Mouse (Mus musculus) limb, embryonic 15.5 days (tissue): Measurements from ENCODE around the gene Clec2d. TPM values are rescaled to one million over a fixed set of nuclear protein-coding genes. Genes with fewer than 3 reads are reported as not detected.
"Not testable (repeated sequence)": the region's sequence is repeated elsewhere in the genome, so short reads cannot be mapped to it uniquely, and the experiment has no call there.

Experiments
- ATAC-seq: fragments of 200-750 bp; cut with Nextera tagmentation; 2 replicates; pipeline ENCODE4 v1.8.0; 2017; ENCODE audit warnings: low read depth, moderate TSS enrichment; ENCODE audit not compliant: insufficient number of reproducible peaks, low FRiP score, low TSS enrichment
- H3K27ac ChIP-seq: fragments of 300-500 bp; sonication (generic); 2 replicates; pipeline ENCODE4 v1.5.1; 2015; ENCODE audit warnings: moderate library complexity, mild to moderate bottlenecking, inconsistent platforms
- H3K27me3 ChIP-seq: fragments of 300-500 bp; sonication (generic); 2 replicates; pipeline ENCODE4 v1.6.1; 2015; ENCODE audit warnings: inconsistent platforms
- H3K36me3 ChIP-seq: fragments of 300-500 bp; sonication (generic); 2 replicates; pipeline ENCODE4 v1.6.1; 2015; ENCODE audit warnings: inconsistent platforms
- H3K4me1 ChIP-seq: fragments of 300-500 bp; sonication (generic); 2 replicates; pipeline ENCODE4 v1.6.1; 2015; ENCODE audit warnings: inconsistent platforms
- H3K4me2 ChIP-seq: fragments of 300-500 bp; sonication (generic); 2 replicates; pipeline ENCODE4 v1.6.1; 2015; ENCODE audit warnings: mild to moderate bottlenecking, inconsistent platforms
- H3K4me3 ChIP-seq: fragments of 300-500 bp; sonication (generic); 2 replicates; pipeline ENCODE4 v1.5.1; 2015; ENCODE audit warnings: mild to moderate bottlenecking, inconsistent platforms
- H3K9ac ChIP-seq: fragments of 300-500 bp; sonication (generic); 2 replicates; pipeline ENCODE4 v1.6.1; 2015; ENCODE audit warnings: inconsistent platforms
- H3K9me3 ChIP-seq: fragments of 300-500 bp; sonication (generic); 2 replicates; pipeline ENCODE4 v1.6.1; 2016; ENCODE audit warnings: inconsistent platforms
- WGBS: fragments of 180-500 bp; shearing (Covaris S2); methylation state at CpG from one replicate; pipeline ENCODE4 v1.1.7; 2015; 5-methylcytosine and 5-hydroxymethylcytosine counted together
- polyA plus RNA-seq: library from polyadenylated mRNA; unstranded; fragments of >200 nt; fragmentation: Nextera tagmentation; extraction: Ambion mirVana; gene quantifications from 2 replicates; pipeline ENCODE4 v1.2.1, GENCODE M21; 2015

Gene Clec2d
- polyA plus RNA-seq, 1 experiment from 2014 or later, result 0.44 TPM

DNA sequence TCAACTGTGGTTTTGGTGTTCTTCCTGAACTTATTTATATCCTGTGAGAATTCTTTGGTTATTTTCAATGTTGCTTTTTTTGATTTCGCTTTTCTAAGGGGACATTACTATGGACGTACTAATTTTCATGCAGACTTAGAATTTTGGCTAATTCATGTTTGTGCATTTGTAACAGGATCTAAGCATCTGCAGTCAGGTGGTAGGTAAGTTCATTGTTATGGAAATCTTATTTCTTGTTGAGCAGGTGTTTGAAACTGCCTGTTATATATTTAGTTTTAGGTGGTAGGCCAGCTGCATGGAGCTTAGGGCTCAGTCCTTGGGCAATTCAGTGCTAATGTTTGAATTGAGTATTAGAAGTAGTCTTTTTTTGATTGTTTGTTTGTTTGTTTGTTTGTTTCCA is 13.0 kb downstream of the Clec2d start:
- H3K27ac ChIP-seq, result no peak overlapping the region
- H3K4me3 ChIP-seq, result no peak overlapping the region
- no peak overlapping the region for H3K4me2 ChIP-seq
- no peaks in the 10 kb centered on the region for H3K36me3 ChIP-seq
- WGBS, result 83% methylated on average over 2 of the region's 2 CpGs
- no peak overlapping the region for H3K9ac ChIP-seq
- no peaks in the 10 kb centered on the region for H3K4me1 ChIP-seq
- no peaks in the 10 kb centered on the region for H3K27me3 ChIP-seq
- ATAC-seq, result no peak
- no peaks in the 10 kb centered on the region for H3K9me3 ChIP-seq

DNA sequence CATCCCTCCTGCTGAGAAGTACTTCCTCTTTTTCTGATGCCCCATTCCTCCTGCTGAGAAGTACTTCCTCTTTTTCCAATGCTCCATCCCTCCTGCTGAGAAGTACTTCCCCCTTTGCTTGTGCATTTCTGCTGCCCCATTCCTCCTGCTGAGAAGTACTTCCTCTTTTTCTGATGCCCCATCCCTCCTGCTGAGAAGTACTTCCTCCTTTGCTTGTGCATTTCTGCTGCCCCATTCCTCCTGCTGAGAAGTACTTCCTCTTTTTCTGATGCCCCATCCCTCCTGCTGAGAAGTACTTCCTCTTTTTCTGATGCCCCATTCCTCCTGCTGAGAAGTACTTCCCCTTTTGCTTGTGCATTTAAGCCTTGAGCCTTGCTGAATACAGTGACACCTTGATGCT is 19.7 kb downstream of the Clec2d start:
- not testable (repeated sequence) for H3K27ac ChIP-seq, H3K4me2 ChIP-seq, H3K4me1 ChIP-seq, ATAC-seq, H3K9ac ChIP-seq, H3K4me3 ChIP-seq, H3K9me3 ChIP-seq, H3K27me3 ChIP-seq, H3K36me3 ChIP-seq

DNA sequence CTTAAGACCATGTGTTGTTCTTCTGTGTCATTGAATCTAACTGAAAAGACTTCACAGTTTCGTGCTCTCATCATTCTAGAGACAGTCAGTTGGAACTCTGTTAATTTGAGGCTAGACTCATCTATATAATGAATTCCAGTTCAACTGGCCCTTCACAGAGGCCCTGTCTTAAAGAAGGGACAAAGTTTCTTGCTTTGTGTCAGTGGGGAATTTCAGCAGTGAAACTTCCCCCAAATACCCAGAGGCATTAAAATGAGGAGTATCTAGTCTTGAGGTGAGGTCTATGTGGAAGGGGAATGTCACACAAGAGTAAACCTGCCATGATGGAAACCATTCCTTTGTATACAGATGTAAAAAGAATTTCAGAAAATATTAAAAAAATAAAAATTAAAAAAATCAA is 21.9 kb downstream of the Clec2d start:
- Histone ChIP-seq H3K27ac (no peak overlapping the region), H3K4me2 (no peak overlapping the region), H3K4me3 (no peak overlapping the region), H3K27me3 (no peaks in the 10 kb centered on the region), H3K4me1 (no peaks in the 10 kb centered on the region), H3K9ac (no peak overlapping the region), H3K9me3 (no peaks in the 10 kb centered on the region), H3K36me3 (no peaks in the 10 kb centered on the region)
- no peak for ATAC-seq
- WGBS, result 80% methylated on average over 1 of the region's 1 CpGs

DNA sequence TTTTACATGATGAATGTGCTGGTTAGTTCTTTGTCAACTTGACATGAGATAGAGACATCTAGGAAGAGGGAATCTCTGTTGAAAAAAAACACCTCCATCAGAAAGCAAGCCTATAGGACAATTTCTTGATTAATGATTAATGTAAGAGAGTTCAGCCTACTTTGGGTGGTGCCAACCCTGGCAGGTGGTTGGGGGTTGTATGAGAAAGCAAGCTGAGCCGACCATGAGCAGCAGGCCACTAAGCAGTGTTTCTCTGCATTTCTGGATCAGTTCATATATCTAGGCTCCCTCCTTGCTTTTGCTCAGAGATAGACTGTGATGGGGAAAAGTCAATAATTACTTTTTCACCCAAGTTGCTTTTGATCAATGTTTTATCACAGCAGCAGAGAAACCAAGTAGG is 23.9 kb downstream of the Clec2d start:
- no peaks in the 10 kb centered on the region for H3K27me3 ChIP-seq
- H3K4me3 ChIP-seq, result no peak overlapping the region
- H3K9me3 ChIP-seq, result no peaks in the 10 kb centered on the region
- H3K9ac ChIP-seq, result no peak overlapping the region
- no peak overlapping the region for H3K4me2 ChIP-seq
- no peaks in the 10 kb centered on the region for H3K4me1 ChIP-seq
- no peak overlapping the region for H3K27ac ChIP-seq
- no peaks in the 10 kb centered on the region for H3K36me3 ChIP-seq
- ATAC-seq, result no peak
- WGBS, result 76% methylated on average over 1 of the region's 1 CpGs

DNA sequence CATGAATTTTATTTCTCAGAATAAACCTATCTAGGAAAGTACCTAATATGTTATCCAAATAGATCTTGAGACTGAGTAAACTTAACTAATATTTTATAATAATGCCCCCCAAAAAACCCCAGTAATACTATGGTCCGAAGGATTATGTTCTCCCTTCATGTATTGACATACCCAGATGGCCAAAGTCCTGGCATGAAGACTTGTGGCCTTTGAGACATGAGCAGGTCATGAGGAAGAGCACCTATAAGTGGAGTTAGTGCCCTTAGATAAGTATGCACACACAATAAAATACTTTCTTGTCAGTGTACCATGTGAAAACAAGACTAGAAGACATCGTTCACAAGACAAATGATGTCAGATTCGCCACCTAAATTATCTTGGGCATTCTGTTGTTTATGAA is 24.4 kb downstream of the Clec2d start:
- no peak for ATAC-seq
- Histone ChIP-seq H3K4me2 (no peak overlapping the region), H3K9ac (no peak overlapping the region), H3K4me3 (no peak overlapping the region), H3K27me3 (no peaks in the 10 kb centered on the region), H3K9me3 (no peaks in the 10 kb centered on the region), H3K27ac (no peak overlapping the region), H3K4me1 (no peaks in the 10 kb centered on the region), H3K36me3 (no peaks in the 10 kb centered on the region)
- 84% methylated on average over 3 of the region's 3 CpGs for WGBS

DNA sequence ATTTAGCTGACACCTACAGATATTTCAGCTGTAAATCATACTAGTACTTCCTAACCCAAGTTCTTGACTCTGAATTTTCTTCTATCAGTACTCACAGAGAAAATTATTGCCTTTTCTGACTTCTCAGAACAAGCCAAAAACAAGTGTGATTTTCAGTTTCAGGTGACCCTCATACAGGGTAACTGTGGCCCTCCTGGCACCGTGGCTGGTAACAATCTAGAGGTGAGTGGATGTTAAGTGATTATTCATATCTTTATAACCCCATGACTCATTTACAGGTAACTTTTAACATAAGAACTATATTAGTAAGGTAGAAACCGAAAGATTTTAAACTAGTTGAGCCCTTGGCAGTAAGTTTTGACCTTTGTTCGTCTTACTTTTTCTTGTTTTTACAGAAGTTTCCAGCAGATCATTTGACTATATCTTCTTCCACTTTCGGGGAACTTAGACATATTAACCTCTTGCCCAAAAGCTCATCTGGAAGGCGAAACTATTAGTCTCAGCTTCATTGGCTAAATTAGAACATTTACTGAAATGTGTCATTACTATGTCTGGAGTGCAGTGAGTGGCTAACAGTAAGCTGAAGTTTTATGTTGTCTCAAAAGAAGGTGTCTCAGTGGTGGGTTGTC is 28.6 kb downstream of the Clec2d start:
- no peak overlapping the region for H3K4me2 ChIP-seq
- no peak for ATAC-seq
- no peaks in the 10 kb centered on the region for H3K4me1 ChIP-seq
- H3K9ac ChIP-seq, result no peak overlapping the region
- WGBS, result 83% methylated on average over 5 of the region's 5 CpGs
- no peak overlapping the region for H3K27ac ChIP-seq
- H3K9me3 ChIP-seq, result no peaks in the 10 kb centered on the region
- no peaks in the 10 kb centered on the region for H3K27me3 ChIP-seq
- H3K4me3 ChIP-seq, result no peak overlapping the region
- no peaks in the 10 kb centered on the region for H3K36me3 ChIP-seq

DNA sequence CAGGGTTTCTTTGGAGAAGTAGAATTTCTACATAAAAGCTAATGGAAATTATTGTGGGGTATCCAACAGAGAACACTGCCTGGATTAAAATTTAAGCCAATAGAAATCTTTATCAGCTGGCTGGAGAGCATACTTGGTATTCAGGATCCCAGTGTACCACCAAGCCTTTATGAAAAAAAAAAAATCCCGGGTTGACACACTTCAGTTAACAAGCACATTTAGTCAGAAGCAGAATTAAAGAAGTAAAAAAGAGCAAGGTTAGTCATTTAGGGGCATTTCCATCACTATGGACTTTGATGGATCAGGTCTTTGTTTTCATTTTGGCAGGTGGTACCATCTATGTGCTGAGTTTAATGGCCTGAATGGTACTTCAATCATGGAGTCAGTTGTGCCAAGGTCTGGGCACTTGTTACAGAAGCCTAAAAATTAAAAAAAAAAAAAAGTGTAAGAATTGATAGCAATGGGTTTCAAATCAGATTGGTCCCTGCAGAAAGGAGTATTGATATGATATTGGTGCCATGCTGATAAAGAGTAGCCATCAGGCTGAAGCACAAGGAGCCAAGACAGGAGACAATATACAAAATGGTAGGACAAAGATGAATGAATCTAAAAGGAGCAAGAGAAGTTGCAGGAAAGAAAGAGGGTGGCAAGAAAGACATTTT is 29.5 kb downstream of the Clec2d start:
- Histone ChIP-seq H3K27ac (no peak overlapping the region), H3K4me2 (no peak overlapping the region), H3K9ac (no peak overlapping the region), H3K4me1 (no peaks in the 10 kb centered on the region), H3K4me3 (no peak overlapping the region), H3K36me3 (no peaks in the 10 kb centered on the region), H3K9me3 (no peaks in the 10 kb centered on the region), H3K27me3 (no peaks in the 10 kb centered on the region)
- ATAC-seq, result no peak
- 65% methylated on average over 1 of the region's 1 CpGs for WGBS

DNA sequence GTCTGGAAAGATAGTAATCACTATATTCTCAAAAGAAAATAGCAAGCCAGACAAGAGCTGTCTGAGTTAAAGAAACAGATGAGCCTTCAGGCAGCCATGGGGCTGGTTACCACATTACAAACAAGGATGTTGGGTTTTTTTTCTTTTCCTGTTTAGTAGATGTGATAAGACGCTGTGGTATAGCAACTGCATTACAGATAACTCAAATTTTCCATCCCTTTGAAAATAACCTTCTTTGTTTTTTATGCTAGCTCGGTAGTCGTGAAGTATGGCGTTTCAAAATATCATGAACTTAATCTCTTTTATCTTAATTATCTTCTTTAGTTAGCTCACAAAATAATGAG is 30.0 kb downstream of the Clec2d start:
- WGBS, result 86% methylated on average over 4 of the region's 4 CpGs
- Histone ChIP-seq H3K36me3 (no peaks in the 10 kb centered on the region), H3K4me3 (no peak overlapping the region), H3K27ac (no peak overlapping the region), H3K4me1 (no peaks in the 10 kb centered on the region), H3K9ac (no peak overlapping the region), H3K4me2 (no peak overlapping the region), H3K9me3 (no peaks in the 10 kb centered on the region), H3K27me3 (no peaks in the 10 kb centered on the region)
- no peak for ATAC-seq

DNA sequence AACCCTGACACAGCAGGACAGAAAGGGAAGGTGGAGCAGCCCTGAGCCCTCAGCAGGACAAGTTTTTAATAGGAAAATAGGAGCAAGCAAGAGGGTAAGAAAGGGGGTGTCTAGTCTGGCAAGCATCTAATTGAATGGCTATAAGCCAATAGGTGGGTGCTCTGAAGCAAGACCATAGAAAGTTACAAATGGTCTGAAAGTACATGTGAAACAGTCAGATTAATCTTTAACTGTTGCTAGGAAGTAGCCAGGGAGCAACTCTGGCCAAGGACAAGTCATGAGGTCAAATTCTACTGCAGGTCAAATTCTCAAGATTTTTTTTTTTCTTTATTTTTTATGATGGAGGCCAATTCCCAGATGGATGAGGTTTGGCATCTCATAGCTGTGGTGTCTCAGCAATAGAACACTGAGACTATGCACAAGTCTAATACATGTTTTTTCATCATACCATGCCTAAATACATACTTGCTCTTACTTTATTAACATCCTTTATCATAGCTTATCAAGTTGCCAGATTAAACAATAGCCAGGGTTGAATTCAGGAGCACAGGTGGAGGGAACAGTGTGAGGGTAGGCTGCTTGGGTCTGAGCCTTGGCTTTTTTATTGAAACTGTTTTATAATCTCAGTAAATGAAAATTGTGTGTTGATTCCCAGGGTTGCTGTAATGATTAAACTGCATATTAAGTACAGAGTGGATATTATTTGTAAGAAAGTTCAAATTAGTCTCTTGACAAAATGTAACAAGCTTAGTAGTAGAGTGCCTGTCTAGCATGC is 32.2 kb downstream of the Clec2d start:
- Histone ChIP-seq H3K4me2 (no peak overlapping the region), H3K9me3 (no peaks in the 10 kb centered on the region), H3K27me3 (no peaks in the 10 kb centered on the region), H3K9ac (no peak overlapping the region), H3K4me3 (no peak overlapping the region), H3K4me1 (no peaks in the 10 kb centered on the region), H3K27ac (no peak overlapping the region), H3K36me3 (no peaks in the 10 kb centered on the region)
- ATAC-seq, result no peak

DNA sequence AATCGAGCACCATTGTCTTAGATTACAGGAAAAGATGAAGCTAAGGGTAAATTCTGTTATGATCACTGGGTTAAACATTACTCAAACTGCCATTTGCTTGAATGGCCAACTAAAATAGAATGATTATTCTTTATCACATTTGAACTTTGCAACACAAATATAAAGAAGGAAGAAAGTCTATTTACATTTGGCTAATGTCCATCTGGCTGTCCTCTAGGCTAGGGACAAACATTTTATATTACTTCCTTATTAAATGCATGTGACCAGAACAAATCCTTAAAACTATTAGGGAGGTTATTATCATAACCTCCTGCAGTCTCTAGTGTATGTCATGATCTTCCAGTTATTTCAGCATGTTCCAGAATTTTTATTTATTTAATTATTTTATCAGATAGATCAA is 33.1 kb downstream of the Clec2d start:
- Histone ChIP-seq H3K4me1 (no peaks in the 10 kb centered on the region), H3K9me3 (no peaks in the 10 kb centered on the region), H3K27me3 (no peaks in the 10 kb centered on the region), H3K36me3 (no peaks in the 10 kb centered on the region), H3K4me3 (no peak overlapping the region), H3K4me2 (no peak overlapping the region), H3K9ac (no peak overlapping the region), H3K27ac (no peak overlapping the region)
- 62% methylated on average over 1 of the region's 1 CpGs for WGBS
- ATAC-seq, result no peak

DNA sequence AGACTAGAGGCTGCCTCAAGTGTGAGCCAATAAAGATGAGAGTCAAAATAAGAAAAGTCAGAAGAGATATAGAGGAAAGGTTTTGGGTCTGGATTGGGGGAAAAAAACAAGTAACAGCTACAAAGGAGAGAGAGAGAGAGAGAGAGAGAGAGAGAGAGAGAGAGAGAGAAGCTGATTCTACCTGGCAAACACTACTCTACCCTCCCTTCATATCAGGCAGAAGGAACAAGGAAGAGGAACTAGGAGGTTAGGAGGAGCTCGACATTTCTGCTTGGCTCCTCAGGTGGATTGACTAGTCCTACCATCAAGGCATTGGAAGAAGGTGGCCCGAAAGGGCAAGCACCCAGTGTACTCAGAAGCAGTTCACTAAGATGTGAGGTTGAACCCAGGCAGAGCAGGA is 33.8 kb downstream of the Clec2d start:
- H3K27me3 ChIP-seq, result no peaks in the 10 kb centered on the region
- H3K4me3 ChIP-seq, result no peak overlapping the region
- no peaks in the 10 kb centered on the region for H3K4me1 ChIP-seq
- 88% methylated on average over 2 of the region's 2 CpGs for WGBS
- no peak overlapping the region for H3K27ac ChIP-seq
- H3K9me3 ChIP-seq, result no peaks in the 10 kb centered on the region
- no peak overlapping the region for H3K4me2 ChIP-seq
- ATAC-seq, result no peak
- H3K36me3 ChIP-seq, result no peaks in the 10 kb centered on the region
- no peak overlapping the region for H3K9ac ChIP-seq

DNA sequence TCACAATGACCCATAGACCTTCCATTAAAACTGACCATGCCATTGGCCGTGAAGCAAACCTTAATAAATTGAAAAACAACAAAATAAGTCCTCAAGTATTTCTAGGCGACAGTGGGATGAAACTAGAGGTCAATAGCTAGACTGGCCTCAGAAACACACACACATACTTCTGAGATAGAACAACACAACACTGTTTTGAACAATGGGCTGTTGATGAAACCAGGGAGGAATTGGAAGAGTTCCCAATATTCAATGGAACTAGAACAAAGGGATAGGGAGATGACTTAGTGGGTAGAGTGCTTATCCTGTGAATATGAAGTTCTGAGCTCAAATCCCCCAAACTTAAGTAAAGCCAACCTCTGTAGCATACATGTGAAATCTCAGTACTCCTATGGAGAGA is 34.6 kb downstream of the Clec2d start:
- 79% methylated on average over 2 of the region's 2 CpGs for WGBS
- no peaks in the 10 kb centered on the region for H3K4me1 ChIP-seq

More for the DNA sequence above, 34.6 kb downstream of the Clec2d start:
- no peak overlapping the region for H3K9ac ChIP-seq
- H3K27ac ChIP-seq, result no peak overlapping the region
- H3K4me2 ChIP-seq, result no peak overlapping the region
- no peaks in the 10 kb centered on the region for H3K36me3 ChIP-seq
- H3K4me3 ChIP-seq, result no peak overlapping the region
- ATAC-seq, result no peak
- no peaks in the 10 kb centered on the region for H3K27me3 ChIP-seq
- H3K9me3 ChIP-seq, result no peaks in the 10 kb centered on the region
